Mouse (Mus musculus) sigmoid colon, adult 10 weeks (tissue): ENCODE data around the gene Ntn1. TPM values are rescaled to one million over a fixed set of nuclear protein-coding genes. Genes with fewer than 3 reads are reported as not detected.

Experiments used
- polyA plus RNA-seq: library from polyadenylated mRNA; stranded (reverse); fragments of 350-450 nt; fragmentation: Illumina TruSeq; extraction: RNeasy Lipid Tissue Mini Kit (QIAGEN cat#74804); gene quantifications from one replicate; pipeline ENCODE4 v1.2.3, GENCODE M21; 2014; ENCODE audit warnings: low read depth, low replicate concordance

Ntn1 gene
- polyA plus RNA-seq, result 1.9 TPM

GRCm38 (mm10) chr11:68400727-68401219 lies at the start of gene Ntn1:
Gene Ntn1, minus strand, starts transcription at chr11:68400823.

GRCm38 (mm10) chr11:68431699-68432360 lies 31.2 kb upstream of the Ntn1 start, which contains the start of gene Pik3r5:
Gene Pik3r5, plus strand, starts transcription at chr11:68432121.

Other genes starting within 250 kb of the Ntn1 start
- 0.79 TPM for gene Pik3r5, start 31.3 kb upstream of the Ntn1 start, polyA plus RNA-seq
- gene Pik3r6, start 102.2 kb upstream of the Ntn1 start, polyA plus RNA-seq, result 1.0 TPM
- 0.22 TPM for gene Mfsd6l, start 155.4 kb upstream of the Ntn1 start, polyA plus RNA-seq
- gene Ccdc42, start 186.2 kb upstream of the Ntn1 start, polyA plus RNA-seq, result not detected